Mouse (Mus musculus) E14TG2a.4 (cell line): ENCODE measurements at regions not wholly inside any gene's neighbourhood (a gene's known extent, or its start where the extent isn't known, plus 50 kb on each side); places are given as distances from the start of the nearest gene placed in this dataset.

Experiments
- H3K27me3 ChIP-seq: 2 replicates; pipeline ENCODE4 v1.6.1; 2014; ENCODE audit warnings: low read length, control low read depth; ENCODE audit not compliant: insufficient read depth
- H3K36me3 ChIP-seq: 2 replicates; pipeline ENCODE4 v1.6.1; 2014; ENCODE audit warnings: low read length, control low read depth; ENCODE audit not compliant: insufficient read depth
- H3K4me1 ChIP-seq: replicated peaks from 2 replicates; pipeline ENCODE4 v1.6.1; 2014; ENCODE audit warnings: low read depth, low read length, control low read depth
- H3K4me3 ChIP-seq: replicated peaks from 2 replicates; pipeline ENCODE4 v1.5.1; 2014; ENCODE audit warnings: mild to moderate bottlenecking, low read length
- H3K9me3 ChIP-seq: 2 replicates; pipeline ENCODE4 v1.6.1; 2014; ENCODE audit warnings: low read length, control low read depth
- CTCF ChIP-seq: conservative IDR thresholded peaks from 2 replicates; pipeline ENCODE4 v1.5.1; 2014; ENCODE audit warnings: low read length
- NANOG ChIP-seq: IDR thresholded peaks from 2 replicates; pipeline ENCODE4 v1.6.1; 2014; ENCODE audit warnings: borderline replicate concordance, low read length, mixed read lengths
- POU5F1 ChIP-seq: IDR thresholded peaks from 2 replicates; pipeline ENCODE4 v1.6.1; 2014; ENCODE audit warnings: low read length, borderline replicate concordance

DNA sequence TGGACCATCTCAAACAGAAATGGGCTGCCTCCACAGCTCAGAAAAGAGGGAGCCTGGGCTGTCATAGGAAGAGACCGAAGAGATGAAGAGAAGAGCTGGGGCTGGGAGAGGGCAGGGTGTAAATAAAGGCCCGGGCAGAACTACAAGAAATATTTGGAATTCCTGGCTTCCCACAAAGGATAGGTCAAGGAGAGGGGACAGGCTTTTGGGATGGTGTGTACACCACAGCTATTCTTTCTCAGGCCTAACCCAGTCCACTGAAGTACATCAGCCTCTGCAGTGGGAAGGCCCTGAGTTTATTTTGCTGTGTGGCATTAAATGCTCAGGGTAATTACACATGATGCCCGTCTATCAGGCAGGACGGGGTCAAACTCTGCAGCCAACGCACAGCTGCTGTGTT is 99.6 kb upstream of the Cdc42ep3 start:
- TF ChIP-seq POU5F1 (no peak), NANOG (no peak), CTCF (no peak)

DNA sequence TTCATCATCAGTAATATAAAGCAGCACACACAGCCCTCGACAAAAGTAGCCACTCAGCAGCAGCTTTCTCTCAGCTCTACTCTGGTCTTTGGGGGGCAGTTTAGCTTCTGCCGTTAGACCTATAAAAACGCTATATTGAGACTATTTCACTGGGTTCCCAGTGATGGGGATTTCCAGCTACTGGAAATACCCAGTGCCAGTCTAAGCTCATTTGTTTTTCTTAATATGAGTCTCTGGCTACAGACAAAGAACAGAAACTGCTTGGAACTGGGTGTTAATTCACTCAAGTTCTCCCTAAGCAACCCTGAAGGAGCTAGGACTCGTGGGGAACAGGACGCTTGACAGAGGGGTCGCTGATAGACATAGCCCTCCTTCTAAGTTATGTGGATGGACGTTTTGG is 100.3 kb upstream of the Cdc42ep3 start:
- Histone ChIP-seq H3K4me3 (no peak overlapping the region), H3K27me3 (no peaks in the 10 kb centered on the region), H3K4me1 (no peaks in the 10 kb centered on the region), H3K9me3 (peaks cover 56% of the 10 kb centered on the region), H3K36me3 (no peaks in the 10 kb centered on the region)
- TF ChIP-seq NANOG, result no peak
- no peak for TF ChIP-seq CTCF
- TF ChIP-seq POU5F1, result no peak

More for the DNA sequence above, 99.6 kb upstream of the Cdc42ep3 start:
- H3K36me3 ChIP-seq, result no peaks in the 10 kb centered on the region
- H3K4me3 ChIP-seq, result no peak overlapping the region
- no peaks in the 10 kb centered on the region for H3K27me3 ChIP-seq
- H3K4me1 ChIP-seq, result no peaks in the 10 kb centered on the region
- peaks cover 56% of the 10 kb centered on the region for H3K9me3 ChIP-seq

DNA sequence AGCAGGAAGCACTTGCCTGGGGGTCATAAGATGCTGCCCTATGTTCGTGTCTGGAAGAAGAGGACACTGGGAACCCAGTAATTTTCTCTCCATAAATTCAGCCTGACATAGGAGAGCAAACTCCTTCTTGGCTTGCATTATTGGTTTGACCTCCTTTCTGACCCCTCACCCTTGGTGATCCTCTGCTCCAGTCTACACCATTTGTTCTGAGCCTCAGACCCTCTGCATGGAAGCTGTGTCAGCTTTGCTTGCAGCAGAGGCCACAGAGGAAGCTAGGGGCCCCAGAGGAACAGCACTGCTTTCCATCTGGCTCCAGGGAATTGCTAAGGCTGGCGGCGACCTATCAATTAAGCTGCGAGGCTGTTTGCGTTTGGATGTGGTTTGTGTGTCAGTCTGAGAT is 102.7 kb upstream of the Cdc42ep3 start:
- no peaks in the 10 kb centered on the region for H3K36me3 ChIP-seq
- peaks cover 41% of the 10 kb centered on the region for H3K9me3 ChIP-seq
- no peaks in the 10 kb centered on the region for H3K27me3 ChIP-seq
- no peak for TF ChIP-seq CTCF
- no peak for TF ChIP-seq NANOG
- TF ChIP-seq POU5F1, result no peak
- no peak overlapping the region for H3K4me3 ChIP-seq
- H3K4me1 ChIP-seq, result no peaks in the 10 kb centered on the region

DNA sequence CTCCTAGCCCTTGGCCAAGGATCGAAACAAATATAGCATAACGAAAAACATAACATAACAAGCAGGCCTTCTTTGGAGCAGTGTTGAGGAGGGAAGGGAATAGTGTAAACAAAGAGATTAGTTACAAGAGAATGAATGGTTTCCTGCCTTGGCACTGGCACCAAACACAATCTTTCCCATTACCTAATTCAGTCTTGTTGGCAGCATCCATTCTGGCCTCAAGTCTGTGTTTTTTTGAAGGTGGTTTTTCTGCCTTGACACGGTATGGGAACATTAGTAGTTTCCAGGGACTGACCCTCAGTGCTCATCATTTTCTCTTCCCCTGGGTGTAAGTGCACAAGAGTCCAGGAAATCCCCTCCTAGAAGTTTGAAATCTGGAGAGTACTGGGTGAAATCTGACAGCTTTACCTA is 106.8 kb upstream of the Cdc42ep3 start:
- Histone ChIP-seq H3K27me3 (no peaks in the 10 kb centered on the region), H3K4me3 (no peak overlapping the region), H3K36me3 (no peaks in the 10 kb centered on the region), H3K4me1 (no peaks in the 10 kb centered on the region), H3K9me3 (peaks cover 9% of the 10 kb centered on the region; the same call in 1 of the 2 replicates)
- TF ChIP-seq NANOG, result no peak
- no peak for TF ChIP-seq POU5F1

DNA sequence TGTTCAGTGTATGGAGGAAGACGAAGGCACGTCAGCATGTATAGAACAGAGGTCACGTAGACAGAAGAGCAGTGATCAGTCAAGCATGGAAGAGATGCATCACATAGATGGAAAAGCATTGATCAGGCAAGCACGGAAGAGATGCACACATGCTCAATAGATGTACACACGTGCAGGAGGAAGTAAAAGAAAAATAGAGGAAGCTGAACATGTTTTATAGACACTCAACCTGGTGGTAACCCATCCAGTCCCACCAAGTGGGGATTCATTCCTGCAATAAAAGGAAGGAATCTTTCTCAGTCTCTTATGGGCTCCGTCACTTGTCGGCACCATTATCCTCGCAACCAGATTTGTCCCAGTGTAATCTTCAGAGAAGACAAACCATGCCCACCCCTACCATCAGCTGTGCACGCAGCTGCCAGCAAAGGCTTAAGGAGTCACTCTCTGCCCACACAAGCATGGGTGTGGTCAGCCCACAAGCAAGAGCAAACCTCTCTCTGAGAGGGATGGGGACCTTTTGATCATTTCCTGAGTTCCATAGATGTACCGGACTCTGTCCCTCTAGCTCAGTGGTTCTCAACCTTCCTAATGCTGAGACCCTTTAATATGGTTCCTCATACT is 108.3 kb upstream of the Cdc42ep3 start:
- no peak overlapping the region for H3K4me3 ChIP-seq
- peaks cover 9% of the 10 kb centered on the region; the same call in 1 of the 2 replicates for H3K9me3 ChIP-seq
- H3K27me3 ChIP-seq, result no peaks in the 10 kb centered on the region
- no peaks in the 10 kb centered on the region for H3K36me3 ChIP-seq
- no peaks in the 10 kb centered on the region for H3K4me1 ChIP-seq
- no peak for TF ChIP-seq CTCF
- TF ChIP-seq POU5F1, result no peak
- no peak for TF ChIP-seq NANOG

DNA sequence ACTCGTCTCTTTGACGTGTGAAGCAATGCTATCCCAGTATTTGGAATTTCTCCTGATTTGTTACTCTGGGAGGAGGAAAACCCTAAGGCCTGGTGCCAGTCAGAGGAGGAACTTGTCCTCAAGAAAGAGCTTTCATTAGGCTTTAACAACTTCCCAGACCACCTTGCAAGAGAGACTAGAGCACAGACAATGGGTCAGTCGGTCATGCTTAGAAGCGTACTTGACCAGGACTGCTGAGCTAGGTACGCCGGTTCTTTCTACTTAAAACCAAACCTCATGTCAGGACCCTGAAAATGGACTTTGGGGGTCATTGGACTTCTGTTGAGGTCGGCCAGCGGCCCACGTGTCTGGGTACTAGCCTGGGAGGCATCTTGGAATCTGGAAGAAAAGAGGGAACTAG is 110.8 kb upstream of the Cdc42ep3 start:
- H3K9me3 ChIP-seq, result no peaks in the 10 kb centered on the region
- no peaks in the 10 kb centered on the region for H3K27me3 ChIP-seq
- TF ChIP-seq POU5F1, result no peak
- no peak for TF ChIP-seq CTCF
- TF ChIP-seq NANOG, result no peak
- no peaks in the 10 kb centered on the region for H3K36me3 ChIP-seq
- H3K4me3 ChIP-seq, result no peak overlapping the region
- no peaks in the 10 kb centered on the region for H3K4me1 ChIP-seq

DNA sequence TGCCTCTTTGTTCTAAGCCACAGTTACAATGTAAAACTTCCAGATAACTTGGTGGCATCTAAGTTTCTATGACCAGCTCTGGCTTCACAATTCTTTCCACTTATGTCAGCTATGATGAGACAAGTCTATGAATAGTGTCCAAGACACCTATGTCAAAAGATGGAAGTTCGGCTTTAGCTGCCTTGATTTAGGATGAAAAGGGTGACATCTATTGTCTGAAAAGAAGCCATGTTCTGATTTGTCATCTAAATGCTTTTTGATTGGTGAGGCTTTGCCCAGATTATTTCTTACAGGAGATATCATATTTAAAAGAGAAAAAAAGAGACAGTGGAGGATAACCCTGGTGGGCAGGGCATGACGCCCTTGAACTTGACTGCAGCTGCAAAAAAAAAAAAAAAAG is 116.7 kb upstream of the Cdc42ep3 start:
- Histone ChIP-seq H3K4me3 (no peak overlapping the region), H3K9me3 (no peaks in the 10 kb centered on the region), H3K27me3 (no peaks in the 10 kb centered on the region), H3K36me3 (no peaks in the 10 kb centered on the region), H3K4me1 (no peaks in the 10 kb centered on the region)
- TF ChIP-seq CTCF, result no peak
- TF ChIP-seq POU5F1, result no peak
- no peak for TF ChIP-seq NANOG

DNA sequence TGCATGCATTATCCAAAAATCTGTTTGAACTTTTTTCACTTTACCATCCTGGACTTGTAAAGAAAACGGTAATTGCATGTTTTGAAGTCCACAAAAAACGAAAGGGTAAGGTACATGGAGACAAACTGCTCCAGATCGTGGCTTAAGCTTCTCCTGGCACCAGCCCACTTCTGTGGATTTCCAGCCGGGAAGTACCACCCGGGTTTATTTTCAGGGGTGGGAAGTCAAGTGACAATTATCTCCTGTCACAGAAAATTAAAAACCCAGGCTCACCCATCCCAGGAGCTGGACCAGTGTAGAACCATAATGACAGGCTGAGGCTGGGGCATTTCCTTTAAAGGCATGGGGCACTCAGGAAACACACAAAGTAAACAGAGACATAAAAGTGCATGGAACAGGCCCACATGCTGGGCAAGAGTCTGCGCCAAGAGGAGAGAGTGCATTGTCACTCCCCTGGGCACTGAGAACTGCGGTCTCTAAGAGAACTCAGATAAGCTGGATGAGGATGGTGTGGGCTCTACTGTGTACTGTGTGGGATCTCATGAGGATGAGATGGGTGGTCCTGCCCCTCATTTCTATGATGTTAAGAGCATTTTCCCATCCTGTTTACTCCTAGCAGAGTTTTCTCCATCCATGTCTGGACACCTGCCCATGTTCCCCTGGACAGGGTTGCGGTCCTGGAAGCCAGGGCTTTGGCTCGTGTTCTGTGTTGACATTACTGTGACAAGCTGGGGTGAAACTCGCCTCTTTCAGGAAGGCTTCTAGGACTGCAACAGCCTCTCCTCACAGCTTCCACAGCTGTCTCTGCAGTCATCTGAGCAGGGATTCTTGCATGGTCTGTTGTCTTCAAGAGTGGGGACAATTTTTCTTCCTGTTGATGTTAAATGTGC is 117.5 kb upstream of the Cdc42ep3 start:
- TF ChIP-seq NANOG (no peak), POU5F1 (no peak), CTCF (no peak)
- H3K4me1 ChIP-seq, result no peaks in the 10 kb centered on the region

More for the DNA sequence above, 117.5 kb upstream of the Cdc42ep3 start:
- Histone ChIP-seq H3K9me3 (no peaks in the 10 kb centered on the region), H3K36me3 (no peaks in the 10 kb centered on the region), H3K4me3 (no peak overlapping the region), H3K27me3 (no peaks in the 10 kb centered on the region)
